Mouse (Mus musculus): ENCODE results near the gene Nlrp6. TPM values are rescaled to one million over a fixed set of nuclear protein-coding genes. Genes with fewer than 3 reads are reported as not detected.

The Nlrp6 gene
- total RNA-seq, 2 experiments from 2014 or later = not detected

DNA sequence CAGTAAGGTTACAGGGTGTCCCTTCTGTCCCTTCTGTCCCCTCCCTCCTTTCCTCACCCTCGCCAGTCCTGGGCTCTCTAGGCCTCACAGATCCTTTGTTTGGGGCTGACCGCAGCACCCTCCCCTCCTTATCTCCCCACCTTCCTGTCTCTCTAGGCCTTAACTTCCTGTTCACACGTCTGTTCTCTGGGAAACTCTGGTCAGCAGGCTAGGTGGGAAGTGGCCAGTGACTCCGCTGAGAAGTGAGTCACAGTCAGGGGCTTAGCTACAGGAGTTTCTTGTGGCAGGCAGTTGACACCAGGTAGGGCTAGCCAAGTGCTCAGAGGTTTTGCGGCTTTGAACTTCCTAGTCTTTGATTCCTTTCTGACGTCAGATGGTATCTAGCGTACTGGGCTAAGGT, 26.3 kb downstream of the Nlrp6 start:
- intact Hi-C loops (cut with DNase I) = loop anchor here (10.0 kb wide), 1 partner anchor 518 kb away; the partner anchor contains the start of genes Cd151 and Cracr2b
- DNase-seq = no peak

DNA sequence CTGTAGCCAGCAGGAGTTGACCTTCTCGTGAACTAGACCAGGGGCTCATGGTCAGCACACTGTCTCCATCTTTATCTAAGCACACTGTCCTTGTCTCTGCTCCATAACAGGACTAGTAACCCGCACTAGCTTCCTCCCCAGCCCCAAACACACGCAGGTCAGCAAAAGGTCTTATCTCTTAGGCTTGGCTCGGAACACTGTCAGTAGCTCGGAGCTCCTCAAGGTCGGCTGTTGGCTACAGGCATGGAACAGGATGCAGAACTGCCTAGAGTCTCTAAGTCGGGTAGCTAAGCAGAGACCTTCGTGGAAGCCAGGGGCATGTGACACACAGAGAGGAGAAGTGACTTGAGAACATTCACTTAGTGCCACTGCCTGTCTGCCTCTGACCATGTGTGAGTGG, 27.5 kb downstream of the Nlrp6 start:
- intact Hi-C loops (cut with DNase I) = loop anchor here (10.0 kb wide), 1 partner anchor 517 kb away; the partner anchor contains the start of genes Cd151 and Cracr2b

DNA sequence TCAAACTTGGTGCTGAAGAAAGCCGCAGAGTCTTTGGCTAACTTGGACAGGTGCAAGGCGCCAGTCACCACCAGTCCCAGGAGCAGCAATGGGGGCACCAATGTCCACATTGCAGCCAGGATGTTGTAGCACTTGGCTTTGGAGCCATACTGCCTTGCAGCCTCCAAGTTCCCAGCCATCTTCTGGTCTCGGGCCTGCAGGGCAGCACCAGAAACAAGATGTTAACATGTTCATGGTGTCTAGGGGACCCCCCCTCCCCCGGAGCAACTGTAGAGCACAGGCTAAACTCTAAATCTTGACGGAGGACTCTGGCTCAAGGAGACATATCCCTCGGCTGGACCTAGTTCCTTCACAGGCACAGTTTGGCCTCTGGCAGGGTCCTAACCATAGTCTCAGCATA, 28.6 kb downstream of the Nlrp6 start:
- no peak for DNase-seq
- intact Hi-C loops (cut with DNase I) = loop anchor here (10.0 kb wide), 1 partner anchor 516 kb away; the partner anchor contains the start of genes Cd151 and Cracr2b

More for the DNA sequence above, 27.5 kb downstream of the Nlrp6 start:
- DNase-seq = no peak

DNA sequence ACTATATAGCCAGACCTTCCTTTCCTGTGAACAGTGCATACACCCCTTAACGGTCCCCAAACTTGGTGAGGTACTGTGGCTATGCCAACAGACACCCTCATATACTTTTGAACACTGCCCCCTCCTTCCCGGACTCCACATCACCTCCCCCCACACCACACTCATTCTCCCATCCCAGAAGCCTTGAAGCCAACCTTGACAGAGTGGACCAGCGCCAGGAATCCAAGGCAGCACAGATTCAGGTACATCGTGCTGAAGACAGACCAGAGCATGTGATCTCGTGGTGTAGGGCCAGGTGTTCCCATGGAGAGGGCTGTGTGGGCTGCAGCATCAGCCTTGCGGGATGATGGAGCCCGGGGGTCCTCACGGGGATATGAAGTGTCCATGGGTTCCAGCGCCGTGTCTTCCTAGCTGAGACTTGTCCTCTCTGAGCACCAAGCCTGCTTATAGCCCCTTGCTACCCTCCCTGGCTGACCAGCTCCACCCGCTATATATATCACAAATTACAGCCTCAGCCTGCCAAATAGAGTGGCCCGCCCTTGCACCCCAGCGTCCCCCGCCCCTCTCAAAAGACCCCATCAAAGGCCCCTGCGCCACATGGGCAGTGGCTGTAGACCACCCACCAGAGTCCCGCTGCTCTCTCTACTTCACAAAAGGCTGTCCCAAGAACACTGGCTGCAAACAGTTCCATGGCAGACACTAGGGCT, 29.3 kb downstream of the Nlrp6 start, which contains the start of gene Ifitm5:
Gene Ifitm5, minus strand, starts transcription at position 468 of the 707 bp plus-strand sequence.
- intact Hi-C loops (cut with DNase I) = loop anchor here (10.0 kb wide), 1 partner anchor 515 kb away; the partner anchor contains the start of genes Cd151 and Cracr2b
- no peak for DNase-seq

GRCm38 (mm10) chr7:140951051-140951450, 30.3 kb downstream of the Nlrp6 start:
- intact Hi-C loops (cut with DNase I) = no loop called here
- DNase-seq = peak in 1 of 2 experiments; percentile 48

GRCm38 (mm10) chr7:140951765-140952164, 31.1 kb downstream of the Nlrp6 start:
- intact Hi-C loops (cut with DNase I) = no loop called here
- no peak for DNase-seq

DNA sequence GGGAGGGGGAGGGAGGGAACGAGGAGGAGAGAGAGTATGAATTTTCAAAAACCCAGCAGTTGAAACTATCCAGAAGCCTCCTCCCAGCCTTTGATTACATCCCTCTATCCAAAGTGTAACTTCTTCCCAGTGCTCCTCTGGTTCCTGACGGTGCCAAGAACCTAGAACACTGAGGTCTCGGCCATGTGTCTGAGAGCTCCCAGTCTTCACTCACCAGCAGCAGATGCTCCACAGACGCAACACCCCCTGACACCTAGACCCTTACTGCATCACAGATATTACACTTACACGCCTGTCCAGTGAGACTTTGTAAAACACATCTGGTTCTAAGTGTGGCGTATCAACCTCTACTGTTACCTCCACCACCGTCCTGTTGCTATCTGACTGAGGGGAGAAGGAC, 31.7 kb downstream of the Nlrp6 start:
- no peak for DNase-seq
- intact Hi-C loops (cut with DNase I) = no loop called here

DNA sequence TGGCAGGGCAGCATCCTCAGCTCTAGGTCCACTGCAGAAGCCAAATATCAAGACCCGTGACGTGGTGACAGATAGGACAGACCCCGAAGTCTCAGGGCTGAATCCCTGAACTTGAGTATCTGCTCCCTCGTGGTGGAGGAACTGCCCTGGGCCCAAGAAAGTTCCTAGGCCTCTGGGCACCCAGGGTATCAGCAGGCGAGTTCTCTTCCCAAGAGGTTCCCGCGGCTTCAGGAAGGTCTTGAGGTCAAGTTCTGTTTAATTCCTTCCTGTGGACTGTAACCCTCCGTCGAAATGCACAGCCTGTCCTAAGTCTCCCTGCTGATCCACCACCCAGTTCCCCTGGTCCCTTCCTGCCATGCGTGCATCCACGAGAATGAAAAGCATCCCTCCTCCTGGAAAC, 32.4 kb downstream of the Nlrp6 start:
- intact Hi-C loops (cut with DNase I) = no loop called here
- DNase-seq = no peak

DNA sequence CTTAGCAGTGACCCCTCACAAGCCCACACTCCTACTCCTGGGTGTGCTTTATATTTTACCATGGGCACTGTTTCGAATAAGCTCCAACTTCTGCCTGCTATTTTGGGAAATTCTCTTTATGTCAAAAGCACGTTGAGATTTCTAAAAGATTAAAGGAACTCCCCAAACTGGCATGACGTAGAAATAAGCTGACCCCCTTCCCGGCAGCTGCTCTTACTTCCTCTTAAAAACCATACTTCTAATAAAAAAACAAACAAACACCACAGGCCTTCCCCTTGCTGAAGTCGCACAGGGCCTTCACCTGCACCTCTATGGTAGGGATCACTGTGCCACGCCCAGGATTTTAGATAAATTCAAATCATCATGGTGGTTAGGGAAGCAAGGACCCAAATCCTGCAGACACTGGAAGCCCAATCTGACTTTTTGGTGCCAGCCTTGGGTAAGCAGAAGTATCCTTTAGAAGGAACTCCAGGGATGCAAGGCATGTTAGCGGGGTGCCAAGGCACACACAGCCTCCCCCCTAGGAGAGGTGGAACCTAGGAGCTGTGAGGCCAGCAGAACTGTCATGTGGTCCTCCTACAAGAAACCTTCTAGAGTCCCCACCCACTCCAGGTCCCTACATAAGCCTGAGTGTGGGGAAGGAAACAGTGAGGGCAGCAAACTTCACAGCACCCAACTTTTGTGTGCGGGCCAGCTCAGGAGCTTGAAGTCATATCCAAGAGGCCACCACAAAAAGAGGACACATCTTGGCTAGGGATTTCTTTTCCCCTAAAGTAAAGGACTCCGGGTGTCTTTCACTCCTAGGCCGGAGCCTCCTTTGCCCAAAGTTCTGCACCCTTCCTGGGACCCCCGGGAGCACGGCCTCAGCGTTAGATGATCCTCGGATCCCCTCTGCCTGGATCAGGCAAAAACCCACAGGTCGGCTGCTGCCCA, 33.4 kb downstream of the Nlrp6 start:
- DNase-seq = no peak
- intact Hi-C loops (cut with DNase I) = no loop called here

DNA sequence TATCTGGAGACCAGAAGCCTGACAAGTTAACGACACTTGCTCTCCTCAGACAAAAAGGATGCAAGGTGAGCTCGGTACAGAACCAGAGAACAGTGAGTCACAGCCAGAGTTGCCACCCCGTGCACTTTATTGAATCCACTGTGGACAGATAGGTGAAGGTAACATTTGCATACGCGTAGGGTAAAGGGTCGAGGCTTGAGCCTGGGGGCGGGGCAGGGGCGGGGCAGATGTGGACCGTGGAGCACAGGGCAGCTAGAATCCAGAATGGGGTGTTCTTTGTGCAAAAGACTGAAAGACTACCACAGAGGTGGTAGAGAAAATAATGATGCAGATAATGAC, 34.0 kb downstream of the Nlrp6 start:
- DNase-seq = no peak
- intact Hi-C loops (cut with DNase I) = loop anchor here (5.0 kb wide), 1 partner anchor 218 kb away; the partner anchor contains the start of gene Rnh1

GRCm38 (mm10) chr7:140955342-140955741, 34.6 kb downstream of the Nlrp6 start:
- intact Hi-C loops (cut with DNase I) = loop anchor here (5.0 kb wide), 1 partner anchor 217 kb away; the partner anchor contains the start of gene Rnh1
- DNase-seq = no peak

GRCm38 (mm10) chr7:140955758-140956555, 35.3 kb downstream of the Nlrp6 start, which contains the start of the genes Gm45717 and Ifitm2:
Gm45717 (minus strand) TSS chr7:140955937.
Ifitm2 (minus strand) TSS chr7:140955987.
- intact Hi-C loops (cut with DNase I) = loop anchor here (1.0 to 5.0 kb wide), 2 partner anchors 15 to 216 kb away; partner anchors contain the start of genes Pgghg and Rnh1
- peak; percentile 82 to 85 for DNase-seq

DNA sequence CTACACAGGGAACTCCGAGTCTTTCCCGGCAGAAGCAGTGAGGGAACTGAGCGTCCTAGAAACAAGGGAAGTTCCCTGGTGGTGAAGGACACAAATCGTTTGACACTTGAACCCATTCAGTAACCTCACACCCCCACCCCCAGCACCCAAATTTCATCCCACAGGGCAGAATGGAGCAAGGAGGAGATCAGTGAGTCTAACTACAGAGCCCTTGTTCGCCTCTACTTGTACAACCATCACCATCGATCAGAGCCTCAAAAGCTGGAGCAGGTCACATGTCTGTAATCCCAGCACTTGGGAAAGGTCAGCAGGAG, 35.8 kb downstream of the Nlrp6 start:
- intact Hi-C loops (cut with DNase I) = loop anchor here (1.0 to 5.0 kb wide), 2 partner anchors 15 to 216 kb away; partner anchors contain the start of genes Pgghg and Rnh1

DNA sequence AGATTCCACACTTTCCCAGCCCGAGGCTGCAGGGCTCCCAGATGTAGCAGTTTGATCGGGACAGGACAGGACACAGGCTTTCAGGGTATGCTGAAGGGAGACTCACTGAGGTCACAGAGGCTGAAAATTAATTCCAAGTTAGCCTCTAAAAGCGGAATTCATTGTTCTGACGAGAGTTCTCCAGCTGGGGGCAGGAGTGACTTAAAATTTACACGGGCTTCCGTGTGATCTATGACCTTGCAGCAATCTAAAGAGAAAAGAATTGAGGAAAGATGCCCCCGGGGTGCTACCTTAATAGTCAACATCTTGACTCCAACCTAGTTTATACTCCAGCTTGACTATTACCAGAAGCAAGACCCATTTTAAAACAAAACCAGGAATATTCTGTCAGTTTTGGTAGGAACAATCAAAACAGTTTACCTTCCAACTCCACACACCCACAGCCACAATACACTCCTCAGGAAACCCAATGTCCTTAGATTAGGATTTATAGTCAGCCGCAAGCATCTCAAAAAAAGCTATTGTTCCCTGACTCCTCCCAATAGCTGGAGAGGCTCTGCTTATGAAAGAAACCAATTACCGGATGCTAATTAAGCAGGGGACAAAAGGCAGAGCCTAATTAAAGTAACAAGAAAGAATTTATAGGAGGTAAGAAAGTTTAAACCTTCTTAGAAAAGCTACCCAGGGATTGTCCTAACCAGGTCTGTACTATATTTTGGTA, 38.6 kb downstream of the Nlrp6 start:
- intact Hi-C loops (cut with DNase I) = loop anchor here (1.0 to 5.0 kb wide), 4 partner anchors 49 to 213 kb away; partner anchors contain the start of gene Rnh1
- peak; percentile 67 to 68 for DNase-seq

More for the DNA sequence above, 35.8 kb downstream of the Nlrp6 start:
- DNase-seq = no peak

- no peak for DNase-seq
- intact Hi-C loops (cut with DNase I) = no loop called here
Measured at GRCm38 (mm10) chr7:140960026-140960425, 39.3 kb downstream of the Nlrp6 start.

- intact Hi-C loops (cut with DNase I) = no loop called here
- DNase-seq = no peak
Measured at GRCm38 (mm10) chr7:140961416-140961815, 40.7 kb downstream of the Nlrp6 start.

DNA sequence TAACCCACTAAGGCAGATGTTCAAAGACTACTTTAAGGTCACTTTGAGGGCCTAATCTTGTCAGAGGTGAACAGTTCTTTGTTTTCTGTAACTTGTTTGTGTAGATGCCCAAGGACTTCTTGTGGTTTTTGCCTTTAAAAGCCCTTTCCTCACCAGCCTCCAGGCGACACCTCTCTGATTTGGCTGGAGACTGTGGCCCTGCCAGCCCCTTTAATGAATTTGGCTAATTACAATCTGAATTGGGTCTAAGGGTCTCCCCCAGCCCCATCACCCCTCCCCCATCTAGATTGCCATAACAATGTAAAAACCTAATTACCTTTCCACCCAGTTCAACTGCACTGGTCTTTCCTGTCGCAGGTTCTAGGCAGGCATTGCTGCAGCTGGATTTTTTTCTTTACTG, 42.0 kb downstream of the Nlrp6 start:
- intact Hi-C loops (cut with DNase I) = no loop called here
- DNase-seq = no peak

DNA sequence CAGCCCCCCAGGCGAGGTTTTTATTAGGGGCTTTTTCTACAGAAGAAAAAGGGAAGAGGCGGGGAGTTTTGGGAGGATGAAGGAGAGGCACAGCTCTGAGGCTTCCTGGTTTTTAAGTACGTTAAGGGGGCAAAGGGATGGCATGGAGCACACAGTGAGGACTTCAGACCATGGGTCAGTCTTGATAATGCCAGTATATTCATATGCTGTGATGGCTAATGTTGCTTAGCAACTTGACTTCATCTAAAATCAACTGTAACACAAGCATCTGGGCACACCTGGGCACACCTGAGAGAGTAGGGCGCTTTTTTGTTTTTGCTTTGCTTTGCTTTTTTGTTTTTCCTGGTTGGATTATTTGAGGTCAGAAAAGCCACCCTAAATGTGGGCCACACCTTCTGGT, 46.2 kb downstream of the Nlrp6 start, which contains the start of gene Ifitm1:
Gene Ifitm1, plus strand, starts transcription at position 301 of the 400 bp plus-strand sequence.
- DNase-seq = no peak
- intact Hi-C loops (cut with DNase I) = no loop called here

- intact Hi-C loops (cut with DNase I) = no loop called here
- no peak for DNase-seq
Measured at GRCm38 (mm10) chr7:140967862-140968591, 47.3 kb downstream of the Nlrp6 start.
